Mouse (Mus musculus) neural tube, embryonic 14.5 days (tissue): ENCODE data around the gene Mup6. TPM values are rescaled to one million over a fixed set of nuclear protein-coding genes. Genes with fewer than 3 reads are reported as not detected.

Experiments
- ATAC-seq: fragments of 200-750 bp; cut with Nextera tagmentation; 2 replicates; pipeline ENCODE4 v1.8.0; 2017; ENCODE audit warnings: low read depth, mild to moderate bottlenecking, moderate TSS enrichment, moderate library complexity
- H3K27ac ChIP-seq: fragments of 300-500 bp; sonication (generic); 2 replicates; pipeline ENCODE4 v1.5.1; 2014; ENCODE audit warnings: low read depth, mild to moderate bottlenecking, control low read depth, low read length, moderate library complexity, mixed read lengths
- H3K27me3 ChIP-seq: fragments of 300-500 bp; sonication (generic); 2 replicates; pipeline ENCODE4 v1.6.1; 2014; ENCODE audit warnings: low read length; ENCODE audit not compliant: control insufficient read depth, insufficient read depth
- H3K36me3 ChIP-seq: fragments of 300-500 bp; sonication (generic); 2 replicates; pipeline ENCODE4 v1.6.1; 2014; ENCODE audit warnings: low read length, mixed read lengths; ENCODE audit not compliant: control insufficient read depth, insufficient read depth
- H3K4me1 ChIP-seq: fragments of 300-500 bp; sonication (generic); 2 replicates; pipeline ENCODE4 v1.6.1; 2014; ENCODE audit warnings: low read length; ENCODE audit not compliant: control insufficient read depth, insufficient read depth
- H3K4me2 ChIP-seq: fragments of 300-500 bp; sonication (generic); 2 replicates; pipeline ENCODE4 v1.6.1; 2014; ENCODE audit warnings: mild to moderate bottlenecking, low read depth, low read length, control low read depth
- H3K4me3 ChIP-seq: fragments of 300-500 bp; sonication (generic); 2 replicates; pipeline ENCODE4 v1.5.1; 2014; ENCODE audit warnings: low read depth, low read length, control low read depth, mixed read lengths
- H3K9ac ChIP-seq: fragments of 300-500 bp; sonication (generic); replicated peaks from 2 replicates; pipeline ENCODE4 v1.6.1; 2014; ENCODE audit warnings: low read depth, mild to moderate bottlenecking, control low read depth, low read length, mixed read lengths
- H3K9me3 ChIP-seq: fragments of 300-500 bp; sonication (generic); 2 replicates; pipeline ENCODE4 v1.6.1; 2016; ENCODE audit warnings: low read length; ENCODE audit not compliant: control insufficient read depth
- WGBS: fragments of 180-500 bp; shearing (Covaris S2); extraction: QIAGEN DNeasy Blood & Tissue Kit; methylation state at CpG from one replicate; pipeline ENCODE4 v1.1.7; 2014; 5-methylcytosine and 5-hydroxymethylcytosine counted together
- polyA plus RNA-seq: library from polyadenylated mRNA; unstranded; fragments of >200 nt; fragmentation: Nextera tagmentation; extraction: Ambion mirVana; gene quantifications from 2 replicates; pipeline ENCODE4 v1.2.1, GENCODE M21; 2014

Mup6 gene
- not detected in 2 replicates for polyA plus RNA-seq

GRCm38 (mm10) chr4:59963405-59964344 is at the start of gene Mup6:
TSS of gene Mup6 (plus strand) at chr4:59964294.
- Histone ChIP-seq H3K27ac (no peak within 1 kb of the TSS), H3K4me1 (no peaks in the 10 kb centered on the region), H3K36me3 (no peaks in the 10 kb centered on the region), H3K27me3 (no peaks in the 10 kb centered on the region), H3K9me3 (no peaks in the 10 kb centered on the region), H3K9ac (no peak within 1 kb of the TSS), H3K4me3 (no peak within 1 kb of the TSS), H3K4me2 (no peak within 1 kb of the TSS)
- no peak for ATAC-seq
- WGBS: 46% methylated on average over 3 of the region's 3 CpGs

- Histone ChIP-seq H3K4me1 (no peaks in the 10 kb centered on the region), H3K27me3 (no peaks in the 10 kb centered on the region), H3K27ac (no peak within 1 kb of the TSS), H3K4me2 (no peak within 1 kb of the TSS), H3K9ac (no peak within 1 kb of the TSS), H3K4me3 (no peak within 1 kb of the TSS), H3K9me3 (no peaks in the 10 kb centered on the region), H3K36me3 (no peaks in the 10 kb centered on the region)
- WGBS: 21% methylated on average over 22 of the region's 22 CpGs
- ATAC-seq: no peak
These were observed 49.3 kb upstream of the Mup6 start, which contains the start of gene Slc46a2 for GRCm38 (mm10) chr4:59914608-59915403. TSS of gene Slc46a2 (minus strand) at chr4:59915056.

GRCm38 (mm10) chr4:59917966-59918365 is 46.1 kb upstream of the Mup6 start:
- no peak overlapping the region for H3K27ac ChIP-seq
- H3K4me1 ChIP-seq: no peaks in the 10 kb centered on the region
- H3K9ac ChIP-seq: no peak overlapping the region
- no peaks in the 10 kb centered on the region for H3K36me3 ChIP-seq
- no peaks in the 10 kb centered on the region for H3K9me3 ChIP-seq
- H3K27me3 ChIP-seq: no peaks in the 10 kb centered on the region
- no peak overlapping the region for H3K4me2 ChIP-seq
- no peak for ATAC-seq
- WGBS: 88% methylated on average over 3 of the region's 3 CpGs
- H3K4me3 ChIP-seq: no peak overlapping the region

GRCm38 (mm10) chr4:59925082-59925481 is 39.0 kb upstream of the Mup6 start:
- Histone ChIP-seq H3K9ac (no peak overlapping the region), H3K4me3 (no peak overlapping the region), H3K27ac (no peak overlapping the region), H3K9me3 (no peaks in the 10 kb centered on the region), H3K27me3 (no peaks in the 10 kb centered on the region), H3K4me2 (no peak overlapping the region), H3K4me1 (no peaks in the 10 kb centered on the region), H3K36me3 (no peaks in the 10 kb centered on the region)
- ATAC-seq: no peak
- 86% methylated on average over 9 of the region's 9 CpGs for WGBS

GRCm38 (mm10) chr4:59927666-59928065 is 36.4 kb upstream of the Mup6 start:
- Histone ChIP-seq H3K27ac (no peak overlapping the region), H3K4me3 (no peak overlapping the region), H3K9me3 (no peaks in the 10 kb centered on the region), H3K4me1 (no peaks in the 10 kb centered on the region), H3K9ac (no peak overlapping the region), H3K36me3 (no peaks in the 10 kb centered on the region), H3K27me3 (no peaks in the 10 kb centered on the region), H3K4me2 (no peak overlapping the region)
- 0 out of 2 replicates have a peak, but pooled peaks have one; percentile 6 for ATAC-seq
- WGBS: 67% methylated on average over 3 of the region's 3 CpGs

GRCm38 (mm10) chr4:59928347-59928746 is 35.7 kb upstream of the Mup6 start:
- Histone ChIP-seq H3K4me1 (no peaks in the 10 kb centered on the region), H3K4me2 (no peak overlapping the region), H3K27me3 (no peaks in the 10 kb centered on the region), H3K27ac (no peak overlapping the region), H3K9ac (no peak overlapping the region), H3K36me3 (no peaks in the 10 kb centered on the region), H3K9me3 (no peaks in the 10 kb centered on the region), H3K4me3 (no peak overlapping the region)
- peak; percentile 76 for ATAC-seq
- WGBS: 21% methylated on average over 6 of the region's 6 CpGs

GRCm38 (mm10) chr4:59932505-59933281 is 31.4 kb upstream of the Mup6 start:
- H3K9ac ChIP-seq: no peak overlapping the region
- peak; percentile 92 for ATAC-seq
- H3K27me3 ChIP-seq: no peaks in the 10 kb centered on the region
- H3K36me3 ChIP-seq: no peaks in the 10 kb centered on the region
- no peak overlapping the region for H3K4me2 ChIP-seq
- 72% methylated on average over 6 of the region's 6 CpGs for WGBS
- H3K4me1 ChIP-seq: no peaks in the 10 kb centered on the region
- no peaks in the 10 kb centered on the region for H3K9me3 ChIP-seq
- H3K4me3 ChIP-seq: no peak overlapping the region
- no peak overlapping the region for H3K27ac ChIP-seq

- Histone ChIP-seq H3K9ac (no peak overlapping the region), H3K36me3 (no peaks in the 10 kb centered on the region), H3K4me3 (no peak overlapping the region), H3K4me2 (no peak overlapping the region), H3K9me3 (no peaks in the 10 kb centered on the region), H3K27ac (no peak overlapping the region), H3K27me3 (no peaks in the 10 kb centered on the region), H3K4me1 (no peaks in the 10 kb centered on the region)
- ATAC-seq: no peak
- 76% methylated on average over 2 of the region's 2 CpGs for WGBS
These were observed 26.6 kb upstream of the Mup6 start for GRCm38 (mm10) chr4:59937543-59937942.
